Mouse (Mus musculus) ovary, adult 2 months (tissue): ENCODE data around the gene Fkbp10. TPM values are rescaled to one million over a fixed set of nuclear protein-coding genes. Genes with fewer than 3 reads are reported as not detected.

Experiments used
- polyA plus RNA-seq: library from polyadenylated mRNA; depleted of rRNA; stranded (reverse); fragments of >200 nt; gene quantifications from 2 replicates; pipeline ENCODE4 v1.2.3, GENCODE M21; 2012; rRNA removed

Fkbp10 gene
- polyA plus RNA-seq, result 206 and 218 TPM in 2 replicates

DNA sequence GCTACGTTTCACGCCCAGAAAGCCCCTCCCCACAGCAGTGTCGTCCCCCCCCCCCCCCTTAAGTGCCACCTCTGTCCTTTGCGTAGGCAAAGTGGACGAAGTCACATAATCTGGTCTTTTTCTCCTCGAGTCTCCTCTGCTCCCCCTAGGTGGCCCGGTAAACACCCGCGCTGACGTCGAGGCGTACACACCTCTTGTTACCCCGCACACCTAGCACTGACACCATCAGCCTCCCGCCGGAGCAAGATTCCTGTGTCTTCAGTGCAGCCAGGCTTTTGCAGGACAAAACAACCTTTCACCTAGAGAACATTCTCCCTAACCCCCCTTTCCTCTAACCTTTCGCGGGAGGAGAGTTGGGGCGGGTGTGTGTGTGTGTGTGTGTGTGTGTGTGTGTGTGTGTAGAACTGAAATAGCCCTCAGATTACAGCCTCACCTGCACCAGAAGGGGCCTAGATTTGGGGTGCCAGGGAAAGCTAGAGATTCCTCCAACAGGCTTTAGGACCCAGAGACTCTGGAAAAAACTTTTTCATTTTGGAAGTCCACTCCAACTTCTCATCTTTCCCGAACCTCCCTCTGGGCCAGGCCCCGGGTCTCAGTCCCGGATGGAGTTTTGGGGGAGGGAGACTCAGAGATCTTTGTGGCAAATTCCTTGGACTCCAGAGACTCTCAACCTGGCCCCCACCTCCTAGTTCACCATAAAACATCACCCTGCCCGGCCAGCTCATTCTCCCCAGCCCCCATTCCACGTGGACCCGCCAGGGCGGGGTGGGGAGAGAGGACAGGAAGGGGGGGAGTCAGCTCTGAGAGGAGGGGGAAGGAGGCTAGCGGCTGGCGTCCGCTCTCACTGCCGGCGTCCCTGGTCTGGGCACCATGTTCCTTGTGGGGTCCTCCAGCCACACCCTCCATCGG lies at the start of gene Fkbp10:
TSS of gene Fkbp10 (plus strand) at position 784 of the 909 bp plus-strand sequence.

DNA sequence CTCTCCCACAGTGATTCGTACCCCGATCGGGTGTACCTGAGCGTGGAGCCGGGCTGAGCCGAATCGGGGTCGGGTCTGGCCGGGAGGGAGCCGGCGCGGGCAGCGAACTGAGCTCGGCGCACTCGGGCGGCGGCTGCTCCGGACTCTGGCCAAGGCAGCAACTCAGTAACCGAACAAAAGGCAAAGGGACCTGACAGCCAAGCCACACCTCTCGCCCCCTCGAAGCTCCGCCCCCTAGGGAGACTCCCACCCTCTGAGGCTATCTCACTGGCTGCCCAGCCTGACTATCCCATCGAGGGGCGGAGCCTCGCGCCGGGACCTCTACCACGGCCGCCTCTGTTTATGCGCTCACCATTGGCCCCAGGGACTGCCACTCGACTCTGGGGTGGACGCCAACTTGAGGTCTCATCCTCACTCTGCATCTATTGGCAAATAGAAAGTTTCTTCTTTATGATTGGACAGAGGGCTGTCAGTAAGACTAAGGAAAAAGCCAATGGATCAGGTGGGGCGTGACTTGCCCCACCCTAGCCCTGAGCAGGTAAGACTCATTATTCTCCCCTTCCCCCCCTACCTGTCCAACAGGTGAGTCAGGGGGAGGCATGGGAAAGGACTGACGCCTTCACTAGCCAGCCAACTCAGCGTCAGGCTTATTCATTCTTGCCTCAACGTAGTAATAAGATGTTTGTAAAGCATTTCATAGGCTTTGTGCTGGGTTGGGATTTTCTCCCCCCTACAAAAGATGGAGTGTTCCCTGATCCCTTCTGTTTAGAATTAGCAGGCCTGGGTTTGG lies 17.7 kb upstream of the Fkbp10 start, which contains the start of gene Jup:
TSS of gene Jup (minus strand) at position 164 of the 790 bp plus-strand sequence.

DNA sequence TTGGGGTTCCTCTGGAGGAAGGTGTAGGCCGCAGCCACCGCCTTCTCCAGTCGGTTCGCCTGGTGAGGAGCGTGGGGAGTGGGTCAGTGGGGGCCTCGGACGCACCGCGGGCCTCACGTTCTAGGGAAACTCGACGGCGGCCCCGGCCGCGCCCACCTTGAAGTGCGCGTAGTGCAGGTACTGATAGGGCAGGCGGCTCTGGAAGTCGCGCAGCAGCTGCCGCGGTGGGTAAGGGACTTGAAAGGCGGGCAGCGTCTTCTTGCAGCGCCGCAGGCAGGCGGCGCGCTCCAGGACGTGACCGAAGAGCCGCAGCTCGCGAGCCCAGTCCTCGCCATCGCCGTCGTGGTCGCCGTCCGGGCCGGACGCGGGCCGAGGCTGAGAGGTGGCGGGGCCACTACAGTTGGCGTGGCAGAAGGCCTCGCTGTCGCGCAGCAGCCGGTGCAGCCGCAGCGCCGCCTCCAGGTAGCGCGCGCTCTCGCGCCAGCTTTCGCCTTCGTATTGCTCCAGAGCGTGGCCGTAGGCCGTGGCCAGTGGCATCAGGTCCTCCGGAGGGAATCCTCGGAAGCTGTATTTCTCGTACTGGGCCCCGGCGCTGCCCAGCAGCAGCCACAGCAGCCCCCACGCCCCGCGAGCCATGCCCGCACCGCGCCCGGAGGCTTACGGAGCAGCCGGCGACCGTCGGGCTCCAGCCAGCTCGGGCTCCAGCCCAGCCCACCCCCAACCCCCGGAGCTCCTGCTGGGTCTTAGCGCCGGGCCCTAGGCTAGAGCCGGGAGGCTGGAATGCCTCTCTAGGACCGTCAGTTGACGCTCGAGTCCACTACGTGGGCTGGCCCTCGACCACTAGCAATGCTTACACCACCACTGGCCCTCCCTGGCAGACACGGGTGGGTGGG lies 1.2 kb upstream of the Fkbp10 start, which contains the start of gene P3h4:
TSS of gene P3h4 (minus strand) at position 816 of the 893 bp plus-strand sequence.

DNA sequence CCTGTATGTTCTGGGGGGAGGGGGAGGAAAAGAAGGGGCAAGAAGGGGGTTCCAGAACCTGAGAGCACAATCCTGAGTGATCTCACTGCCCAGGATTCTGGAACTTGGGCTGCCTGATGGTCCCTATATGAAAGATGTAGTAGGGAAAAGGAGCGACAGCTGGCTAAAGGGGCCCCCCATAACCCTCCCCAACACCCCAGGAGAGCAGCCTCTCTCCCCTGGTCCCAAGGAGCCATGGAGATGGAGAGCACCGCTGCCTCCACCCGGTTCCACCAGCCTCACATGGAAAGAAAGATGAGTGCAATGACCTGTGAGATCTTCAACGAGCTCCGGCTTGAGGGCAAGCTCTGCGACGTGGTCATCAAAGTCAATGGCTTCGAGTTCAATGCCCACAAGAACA lies 26.3 kb downstream of the Fkbp10 start, which contains the start of the genes Nt5c3b and Klhl10:
TSS of gene Nt5c3b (minus strand) at position 12 of the 400 bp plus-strand sequence.
TSS of gene Klhl10 (plus strand) at position 121 of the 400 bp plus-strand sequence.

DNA sequence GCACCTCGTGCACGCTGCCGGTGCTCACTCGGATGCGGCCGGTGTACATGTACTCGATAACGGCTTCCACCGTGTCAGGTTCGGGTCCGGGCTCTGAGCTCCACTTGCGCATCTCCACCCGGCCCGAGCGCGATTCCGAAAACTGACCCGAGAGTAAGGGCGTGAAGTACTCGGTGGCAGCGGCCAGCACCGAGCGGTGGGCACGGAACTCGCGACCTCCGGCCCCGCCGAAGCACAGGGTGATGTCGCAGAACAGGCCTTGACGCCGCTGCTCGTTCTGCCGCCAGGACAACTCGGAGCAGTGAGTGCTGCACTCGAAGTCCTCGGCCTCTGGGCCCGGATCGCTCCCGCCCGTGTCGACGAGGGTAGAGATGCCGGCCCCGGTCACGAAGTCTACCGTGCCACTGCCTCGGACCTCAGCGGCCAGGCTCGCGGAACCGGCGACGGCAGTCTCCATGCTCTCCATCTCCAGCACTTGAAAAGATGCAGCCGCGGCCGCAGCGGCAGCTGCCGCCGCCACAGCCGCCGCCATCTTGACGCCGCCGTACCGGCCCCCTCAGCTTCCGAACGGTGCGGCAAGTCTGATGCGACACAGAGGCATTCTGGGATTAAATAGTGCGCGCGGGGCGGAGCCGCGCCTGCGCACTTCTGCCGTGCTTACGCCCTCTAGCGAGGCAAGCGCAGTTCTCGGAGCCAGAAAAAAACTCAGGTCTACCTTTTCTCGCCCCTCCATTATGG lies 56.9 kb downstream of the Fkbp10 start, which contains the start of gene Klhl11:
TSS of gene Klhl11 (minus strand) at position 545 of the 738 bp plus-strand sequence.

Other genes starting within 250 kb of the Fkbp10 start
- gene Krt9, start 222.5 kb upstream of the Fkbp10 start, polyA plus RNA-seq, result not detected in 2 replicates
- 0.15 and 0.37 TPM in 2 replicates for gene Krt14, start 208.1 kb upstream of the Fkbp10 start, polyA plus RNA-seq
- not detected in 2 replicates for gene Krt16, start 166.8 kb upstream of the Fkbp10 start, polyA plus RNA-seq
- 1.3 and 2.0 TPM in 2 replicates for gene Krt17, start 154.7 kb upstream of the Fkbp10 start, polyA plus RNA-seq
- gene Krt42, start 145.8 kb upstream of the Fkbp10 start, polyA plus RNA-seq, result not detected in 2 replicates
- gene Eif1, start 95.8 kb upstream of the Fkbp10 start, polyA plus RNA-seq, result 84.8 and 87.3 TPM in 2 replicates
- not detected in 2 replicates for gene Gast, start 81.3 kb upstream of the Fkbp10 start, polyA plus RNA-seq
- gene Hap1, start 59.6 kb upstream of the Fkbp10 start, polyA plus RNA-seq, result 8.1 and 8.9 TPM in 2 replicates
- gene Jup, start 17.9 kb upstream of the Fkbp10 start, polyA plus RNA-seq, result 228 and 323 TPM in 2 replicates
- gene P3h4, start 861 bp upstream of the Fkbp10 start, polyA plus RNA-seq, result 234 and 294 TPM in 2 replicates
- gene Nt5c3b, start 26.1 kb downstream of the Fkbp10 start, polyA plus RNA-seq, result 67.6 and 90.0 TPM in 2 replicates
- 0.35 and 0.58 TPM in 2 replicates for gene Klhl10, start 26.2 kb downstream of the Fkbp10 start, polyA plus RNA-seq
- gene Klhl11, start 57.0 kb downstream of the Fkbp10 start, polyA plus RNA-seq, result 14.7 and 15.4 TPM in 2 replicates
- 175 and 200 TPM in 2 replicates for gene Acly, start 112.3 kb downstream of the Fkbp10 start, polyA plus RNA-seq
- 1.5 and 1.9 TPM in 2 replicates for gene Ttc25, start 129.9 kb downstream of the Fkbp10 start, polyA plus RNA-seq
- gene Cnp, start 159.2 kb downstream of the Fkbp10 start, polyA plus RNA-seq, result 39.0 and 41.4 TPM in 2 replicates
- 78.9 and 85.1 TPM in 2 replicates for gene Nkiras2, start 203.5 kb downstream of the Fkbp10 start, polyA plus RNA-seq
- gene Dnajc7, start 204.5 kb downstream of the Fkbp10 start, polyA plus RNA-seq, result 17.3 and 32.6 TPM in 2 replicates